Mouse (Mus musculus): ENCODE results near the gene Frrs1. TPM values are rescaled to one million over a fixed set of nuclear protein-coding genes. Genes with fewer than 3 reads are reported as not detected.

The Frrs1 gene
- total RNA-seq, 2 experiments from 2014 or later, result 3.7 to 4.2 TPM

GRCm38 (mm10) chr3:116914374-116914773 lies 55.1 kb downstream of the Frrs1 start:
- no peak for DNase-seq

DNA sequence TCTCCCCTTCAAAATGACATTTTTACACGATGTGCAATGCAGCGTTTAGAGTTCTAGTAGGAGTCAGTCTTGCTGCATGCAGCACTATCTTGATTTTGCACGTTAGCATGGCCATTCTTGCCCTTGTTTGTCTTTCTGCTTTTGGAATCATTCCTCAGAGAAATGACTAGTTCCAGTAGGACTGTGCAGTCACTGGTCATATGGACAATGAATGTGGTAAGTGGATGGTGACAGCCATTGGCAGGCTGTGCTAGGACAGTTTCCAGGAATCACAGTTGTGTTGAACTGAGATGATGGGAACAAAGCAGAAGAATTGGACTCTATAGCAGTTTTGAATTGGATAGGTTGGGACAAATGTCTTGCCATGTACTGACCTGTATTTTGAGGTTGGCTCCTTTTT lies 55.7 kb downstream of the Frrs1 start:
- DNase-seq, result no peak

- no peak for DNase-seq
Measured at GRCm38 (mm10) chr3:116917016-116917415, 57.8 kb downstream of the Frrs1 start.

- no peak for DNase-seq
Measured at GRCm38 (mm10) chr3:116921535-116921934, 62.3 kb downstream of the Frrs1 start.

DNA sequence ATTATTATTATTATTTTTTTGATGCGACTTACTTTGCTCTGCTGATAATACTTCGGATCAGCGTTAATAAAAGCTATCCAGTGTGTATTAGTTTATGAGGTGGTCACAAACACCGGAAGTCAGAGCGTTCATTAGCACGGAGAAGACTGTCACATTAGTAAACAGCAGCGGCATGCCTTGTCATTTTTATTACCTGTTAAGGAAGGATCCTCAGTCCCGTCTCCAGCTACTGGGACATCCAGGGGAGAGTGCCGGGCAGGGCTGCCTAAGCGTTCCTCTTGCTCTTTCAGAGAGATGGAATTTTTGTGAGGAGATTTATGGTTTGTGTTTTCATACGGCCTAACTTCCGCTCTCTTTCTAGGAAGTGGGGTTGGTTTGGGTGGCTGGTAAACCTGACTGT lies 63.8 kb downstream of the Frrs1 start:
- DNase-seq, result no peak

GRCm38 (mm10) chr3:116928994-116929393 lies 69.7 kb downstream of the Frrs1 start:
- DNase-seq, result peak; percentile 55

DNA sequence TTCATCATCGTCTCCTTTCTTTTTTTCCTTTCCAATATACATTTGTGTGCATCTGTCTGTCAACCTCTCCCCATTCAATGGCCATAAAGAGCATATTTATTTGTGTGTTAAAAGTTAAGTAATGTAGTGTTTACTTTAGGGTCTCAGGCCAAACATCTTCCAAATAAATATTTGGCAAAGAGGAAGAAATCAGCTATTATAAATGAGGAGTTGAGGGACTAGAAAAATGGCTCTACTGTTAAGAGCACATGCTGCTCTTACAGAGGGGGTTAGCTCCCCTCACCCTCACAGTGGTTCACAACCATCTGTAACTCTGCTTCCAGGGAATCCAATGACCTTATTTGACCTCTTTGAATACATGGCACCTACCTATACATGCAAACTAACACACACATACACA lies 73.9 kb downstream of the Frrs1 start:
- DNase-seq, result no peak

DNA sequence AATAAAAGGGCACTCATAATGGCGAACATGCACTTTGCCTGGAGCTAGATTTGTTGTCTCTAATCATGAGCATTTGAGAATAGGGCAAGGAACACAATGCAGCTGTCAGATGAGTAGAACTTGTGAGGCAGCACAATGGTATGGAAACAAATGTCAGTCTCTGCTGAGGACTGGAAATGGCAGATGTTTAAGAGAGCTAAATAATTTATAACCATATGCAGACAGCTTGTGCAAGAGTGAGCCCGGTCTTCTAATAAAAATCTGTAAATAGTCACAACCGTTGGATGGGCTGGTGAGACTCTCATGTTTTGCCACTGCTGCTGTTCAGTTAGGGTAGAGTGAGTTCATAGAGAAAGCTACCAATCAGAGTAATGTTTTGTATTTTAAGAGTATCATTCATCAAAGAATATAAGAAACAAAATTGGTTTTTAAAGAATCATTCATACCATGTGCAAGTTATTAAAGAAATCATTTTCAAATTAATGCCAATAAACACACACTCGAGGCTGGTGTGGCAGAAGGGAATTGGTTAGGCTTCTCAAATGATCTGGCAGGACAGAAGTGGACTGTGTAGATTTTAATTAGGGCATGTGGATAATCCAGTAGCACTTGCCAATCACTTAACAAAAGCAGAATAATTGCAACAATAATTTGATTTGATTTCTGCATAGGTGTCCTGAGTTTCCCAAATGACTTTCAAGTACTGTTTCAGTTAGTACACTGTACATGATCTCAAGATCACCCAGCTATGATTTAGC lies 77.8 kb downstream of the Frrs1 start:
- DNase-seq, result no peak

DNA sequence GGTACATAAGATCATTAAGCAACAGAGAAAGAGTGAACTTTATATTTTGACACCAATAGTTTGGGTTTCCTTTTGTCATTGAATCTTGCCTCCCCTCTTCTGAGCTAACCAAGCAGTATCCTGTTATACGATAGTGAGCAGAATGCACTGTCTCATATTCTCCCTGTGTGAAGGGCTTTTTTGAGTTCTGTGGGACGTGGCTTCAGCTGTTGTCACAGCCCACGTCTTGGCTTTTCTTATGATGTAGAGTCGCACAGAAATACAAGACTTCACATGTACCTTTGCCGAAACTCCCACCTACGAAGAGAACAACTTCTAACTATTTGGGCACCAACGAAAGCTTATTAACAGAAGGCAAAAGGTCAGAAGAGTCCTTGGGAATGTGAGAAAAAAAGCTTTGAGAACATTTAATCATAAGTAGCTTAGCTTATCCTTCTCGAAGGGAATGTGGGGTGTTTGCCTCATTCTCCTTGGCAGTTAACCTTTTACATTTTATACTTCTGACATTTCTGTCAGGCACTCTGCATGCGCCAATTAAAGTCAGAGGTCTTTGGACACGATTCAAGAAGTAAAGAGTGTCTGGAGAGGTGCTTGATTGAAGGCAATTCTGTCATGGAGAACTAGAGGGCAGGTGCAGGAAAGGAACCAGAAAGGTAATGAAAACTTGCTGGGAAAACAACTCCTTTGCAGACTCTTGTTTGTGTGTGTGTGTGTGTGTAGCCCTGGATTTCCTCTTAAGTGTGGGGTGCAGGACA lies 81.7 kb downstream of the Frrs1 start:
- no peak for DNase-seq

GRCm38 (mm10) chr3:116941559-116942117 lies 82.4 kb downstream of the Frrs1 start:
- no peak for DNase-seq

DNA sequence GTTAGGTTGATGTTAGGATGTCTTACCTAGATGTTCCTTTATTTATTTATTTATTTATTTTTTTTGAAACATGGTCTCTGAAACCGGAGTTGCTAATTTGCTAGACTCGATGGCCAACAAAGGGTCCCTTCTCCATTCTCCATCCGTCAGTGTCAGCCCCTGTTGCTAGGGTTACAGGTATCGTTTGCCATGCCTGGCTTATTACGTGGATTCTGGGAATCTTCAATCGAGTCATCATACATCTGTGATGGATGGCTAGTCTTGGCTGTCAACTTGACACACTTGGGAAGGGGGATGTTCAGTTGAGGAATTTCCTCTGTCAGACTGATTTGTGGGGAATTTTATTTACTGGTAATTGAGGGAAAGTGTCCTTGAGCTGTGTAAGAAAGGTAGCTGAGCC lies 83.5 kb downstream of the Frrs1 start:
- DNase-seq, result no peak

DNA sequence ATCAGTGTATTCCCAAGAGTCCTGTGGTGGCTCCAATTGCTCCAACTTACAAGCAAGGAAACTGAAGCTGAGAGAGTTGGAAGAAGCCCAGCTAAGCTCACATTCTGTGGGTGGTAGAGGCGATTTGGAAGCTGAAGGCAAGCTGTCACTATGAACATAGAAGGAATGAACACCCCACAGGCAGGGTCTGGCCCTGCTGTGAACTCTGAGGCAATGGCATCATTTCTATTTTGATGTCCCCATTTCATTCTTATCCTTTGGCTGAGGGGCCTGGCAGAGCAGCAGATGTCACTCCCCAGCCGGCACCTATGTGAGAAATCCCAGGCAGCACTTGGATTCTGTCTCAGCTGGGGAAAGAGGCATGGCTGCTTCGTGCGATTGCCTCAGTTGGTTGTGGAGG lies 84.2 kb downstream of the Frrs1 start:
- no peak for DNase-seq

- DNase-seq, result no peak
Measured at GRCm38 (mm10) chr3:116946476-116946875, 87.2 kb downstream of the Frrs1 start.

GRCm38 (mm10) chr3:116950665-116951115 lies 91.4 kb downstream of the Frrs1 start:
- no peak for DNase-seq

DNA sequence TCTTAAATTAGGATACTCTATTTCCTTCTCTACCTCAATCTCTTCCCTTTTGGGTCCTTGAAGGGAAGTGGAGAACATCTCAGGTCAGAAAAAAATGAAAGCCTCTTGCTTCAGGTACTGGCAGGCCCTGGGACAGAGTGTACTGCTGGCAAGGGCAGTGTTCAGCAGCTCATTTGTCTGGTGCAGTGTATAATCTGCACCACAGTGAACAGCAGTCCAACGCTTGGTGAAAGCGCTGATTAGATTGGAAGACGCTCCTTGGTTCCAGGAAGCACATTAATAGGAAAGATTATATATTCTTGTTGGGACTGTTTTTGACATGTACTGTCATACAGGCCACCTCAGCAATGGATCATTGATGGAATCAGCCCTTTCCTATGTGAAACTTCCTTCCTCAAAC lies 92.2 kb downstream of the Frrs1 start:
- DNase-seq, result no peak

DNA sequence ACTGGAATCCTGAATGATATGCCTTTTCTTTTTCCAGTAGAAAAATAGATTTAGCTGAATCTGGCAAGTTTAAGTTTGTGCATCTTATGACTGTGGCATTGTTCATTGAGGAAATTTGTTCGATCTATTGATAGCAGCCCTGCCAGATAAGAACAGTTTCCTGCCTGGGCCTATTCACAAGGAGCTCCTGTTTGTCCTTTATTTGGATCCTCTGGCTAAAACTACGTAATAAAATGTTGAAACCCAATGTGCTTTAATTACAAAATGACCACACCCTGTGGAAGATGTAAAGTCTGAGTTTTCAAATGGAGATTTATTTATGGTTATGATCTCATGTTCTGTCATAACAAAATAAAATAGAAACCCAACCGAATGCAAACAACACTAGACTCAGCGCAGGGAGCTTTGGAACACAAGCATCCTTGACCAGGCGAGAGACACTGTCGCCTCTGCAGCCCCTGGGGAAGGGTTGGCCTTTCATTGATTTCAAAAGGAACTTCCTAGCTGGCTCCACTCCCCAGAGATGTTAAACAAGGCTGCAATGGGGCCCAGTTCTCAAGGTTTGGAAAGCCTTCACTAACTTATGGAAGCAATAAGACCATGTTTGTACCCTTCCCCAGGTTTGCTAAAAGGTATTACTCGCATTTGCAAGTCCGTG lies 93.1 kb downstream of the Frrs1 start:
- DNase-seq, result no peak

- DNase-seq, result no peak
Measured at GRCm38 (mm10) chr3:116953366-116953765, 94.1 kb downstream of the Frrs1 start.

GRCm38 (mm10) chr3:116955061-116955460 lies 95.8 kb downstream of the Frrs1 start:
- no peak for DNase-seq

Data from gastrocnemius, postnatal 25 days (tissue).